Mouse (Mus musculus): ENCODE measurements around the gene Dnajc19. TPM values are rescaled to one million over a fixed set of nuclear protein-coding genes. Genes with fewer than 3 reads are reported as not detected.

The Dnajc19 gene
- 100 to 1,000 TPM; 129 to 149 TPM for total RNA-seq (2021)
- 107 and 125 TPM in 2 replicates for polyA plus RNA-seq (2012; rRNA removed)
- long read RNA-seq, transcript Dnajc19-204 (5 exons, 551 nt), result minor isoform, 5 of 155 reads
- long read RNA-seq, transcript Dnajc19-202 (6 exons, 659 nt), result major isoform, 137 of 155 reads
- long read RNA-seq, partial matches to known transcripts, result 1 of 155 reads
- long read RNA-seq, other reads (novel, unspliced or antisense), result 11 of 155 reads

- peak; percentile 95 to 97 for DNase-seq
- Histone ChIP-seq H3K27me3 (ENCODE audit: control insufficient read depth, insufficient read depth, low read length) (no peaks in the 10 kb centered on the region), H3K36me3 (ENCODE audit: control insufficient read depth, insufficient read depth, low read length) (peaks cover 3% of the 10 kb centered on the region), H3K4me3 (peak within 1 kb of the TSS; percentile 80), H3K27ac (peak within 1 kb of the TSS; percentile 80), H3K79me2 (replicated peaks; ENCODE audit: control insufficient read depth, insufficient read depth, low read length) (no peaks in the 10 kb centered on the region), H3K9ac (ENCODE audit: low read depth, low read length) (peak within 1 kb of the TSS; percentile 96), H3K4me1 (ENCODE audit: control insufficient read depth, insufficient read depth, low read length) (peaks cover 5% of the 10 kb centered on the region)
- TF ChIP-seq EP300 (IDR thresholded peaks at IDR 0.05; ENCODE audit: insufficient read depth, low read depth, low read length) (peak; percentile 64; the same call in 1 of the 2 replicates), POLR2A (IDR thresholded peaks at IDR 0.05; ENCODE audit: insufficient read depth, low read depth, low read length) (peak; percentile 84), CTCF (IDR thresholded peaks at IDR 0.05) (no peak)
- WGBS, result under 1% methylated on average over 50 of the region's 50 CpGs
- intact Hi-C loops (cut with DNase I), result loop anchor here (2.0 to 10.0 kb wide), 3 partner anchors 62 to 276 kb away; partner anchors contain the start of gene Fxr1
Observed at GRCm38 (mm10) chr3:34080900-34081662, at the start of gene Dnajc19. Gene Dnajc19, minus strand, starts transcription at chr3:34081321.

DNA sequence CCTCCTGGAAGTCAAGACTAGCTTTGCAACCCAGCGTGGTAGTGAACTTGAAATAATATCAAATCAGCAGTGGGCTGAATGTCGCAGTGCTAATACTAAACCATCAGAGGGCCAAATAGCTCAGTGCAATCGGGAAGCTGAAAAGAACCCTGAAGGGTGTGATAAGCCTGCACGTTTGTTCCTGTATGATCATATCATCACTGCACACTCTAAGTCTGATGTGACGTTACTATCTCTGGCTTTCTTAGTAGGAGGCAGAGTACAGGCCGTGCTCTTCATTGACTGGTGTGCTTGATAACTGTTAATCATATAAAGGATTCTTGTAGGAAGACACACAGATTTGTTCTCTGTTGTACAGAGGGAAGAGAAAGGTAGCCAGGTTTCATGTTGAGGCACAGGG, 48.8 kb upstream of the Dnajc19 start:
- WGBS, result 59% methylated on average over 6 of the region's 6 CpGs
- intact Hi-C loops (cut with DNase I), result no loop called here

GRCm38 (mm10) chr3:34121311-34121710, 40.2 kb upstream of the Dnajc19 start:
- H3K4me3 ChIP-seq, result no peak overlapping the region
- 86% methylated on average over 5 of the region's 5 CpGs for WGBS
- H3K79me2 ChIP-seq (replicated peaks; ENCODE audit: control insufficient read depth, insufficient read depth, low read length), result no peaks in the 10 kb centered on the region
- no peak overlapping the region for H3K9ac ChIP-seq (ENCODE audit: low read depth, low read length)
- TF ChIP-seq CTCF (IDR thresholded peaks at IDR 0.05) (no peak), POLR2A (IDR thresholded peaks at IDR 0.05; ENCODE audit: insufficient read depth, low read depth, low read length) (no peak), EP300 (IDR thresholded peaks at IDR 0.05; ENCODE audit: insufficient read depth, low read depth, low read length) (no peak)
- no peak overlapping the region for H3K27ac ChIP-seq
- intact Hi-C loops (cut with DNase I), result no loop called here
- no peaks in the 10 kb centered on the region for H3K27me3 ChIP-seq (ENCODE audit: control insufficient read depth, insufficient read depth, low read length)
- no peak for DNase-seq
- H3K36me3 ChIP-seq (ENCODE audit: control insufficient read depth, insufficient read depth, low read length), result no peaks in the 10 kb centered on the region
- no peaks in the 10 kb centered on the region for H3K4me1 ChIP-seq (ENCODE audit: control insufficient read depth, insufficient read depth, low read length)

More for the DNA sequence above, 48.8 kb upstream of the Dnajc19 start:
- H3K36me3 ChIP-seq (ENCODE audit: control insufficient read depth, insufficient read depth, low read length), result no peaks in the 10 kb centered on the region
- H3K27ac ChIP-seq, result no peak overlapping the region
- DNase-seq, result no peak
- TF ChIP-seq POLR2A (IDR thresholded peaks at IDR 0.05; ENCODE audit: insufficient read depth, low read depth, low read length) (no peak), CTCF (IDR thresholded peaks at IDR 0.05) (no peak), EP300 (IDR thresholded peaks at IDR 0.05; ENCODE audit: insufficient read depth, low read depth, low read length) (no peak)
- no peaks in the 10 kb centered on the region for H3K4me1 ChIP-seq (ENCODE audit: control insufficient read depth, insufficient read depth, low read length)
- no peaks in the 10 kb centered on the region for H3K27me3 ChIP-seq (ENCODE audit: control insufficient read depth, insufficient read depth, low read length)
- no peaks in the 10 kb centered on the region for H3K79me2 ChIP-seq (replicated peaks; ENCODE audit: control insufficient read depth, insufficient read depth, low read length)
- no peak overlapping the region for H3K9ac ChIP-seq (ENCODE audit: low read depth, low read length)
- H3K4me3 ChIP-seq, result no peak overlapping the region

GRCm38 (mm10) chr3:34120791-34121190, 39.7 kb upstream of the Dnajc19 start:
- Histone ChIP-seq H3K36me3 (ENCODE audit: control insufficient read depth, insufficient read depth, low read length) (no peaks in the 10 kb centered on the region), H3K27me3 (ENCODE audit: control insufficient read depth, insufficient read depth, low read length) (no peaks in the 10 kb centered on the region), H3K27ac (no peak overlapping the region), H3K9ac (ENCODE audit: low read depth, low read length) (no peak overlapping the region), H3K4me1 (ENCODE audit: control insufficient read depth, insufficient read depth, low read length) (no peaks in the 10 kb centered on the region), H3K79me2 (replicated peaks; ENCODE audit: control insufficient read depth, insufficient read depth, low read length) (no peaks in the 10 kb centered on the region), H3K4me3 (no peak overlapping the region)
- WGBS, result 91% methylated on average over 3 of the region's 3 CpGs
- TF ChIP-seq POLR2A (IDR thresholded peaks at IDR 0.05; ENCODE audit: insufficient read depth, low read depth, low read length) (no peak), EP300 (IDR thresholded peaks at IDR 0.05; ENCODE audit: insufficient read depth, low read depth, low read length) (no peak), CTCF (IDR thresholded peaks at IDR 0.05) (no peak)
- DNase-seq, result no peak
- intact Hi-C loops (cut with DNase I), result no loop called here

DNA sequence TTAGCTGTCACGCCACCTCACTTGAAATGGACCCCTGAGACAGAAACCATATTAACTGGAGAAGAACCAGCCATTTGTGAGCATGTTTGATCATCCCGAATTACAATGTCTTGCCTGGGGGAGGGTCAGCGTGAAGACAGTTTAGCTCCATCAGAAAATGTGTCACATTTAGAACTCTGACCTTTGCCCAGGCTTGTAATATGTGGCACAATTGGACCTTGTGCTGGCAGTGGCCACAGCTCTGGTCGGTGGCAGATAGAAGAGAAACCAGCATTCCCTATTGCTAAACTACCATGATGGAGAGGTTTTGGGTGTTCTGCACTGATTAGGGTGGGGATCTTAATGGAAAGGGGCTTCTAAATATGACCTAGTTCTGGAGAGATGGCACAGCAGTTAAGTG, 38.7 kb upstream of the Dnajc19 start:
- 81% methylated on average over 4 of the region's 4 CpGs for WGBS
- Histone ChIP-seq H3K27me3 (ENCODE audit: control insufficient read depth, insufficient read depth, low read length) (no peaks in the 10 kb centered on the region), H3K4me1 (ENCODE audit: control insufficient read depth, insufficient read depth, low read length) (no peaks in the 10 kb centered on the region), H3K4me3 (no peak overlapping the region), H3K79me2 (replicated peaks; ENCODE audit: control insufficient read depth, insufficient read depth, low read length) (no peaks in the 10 kb centered on the region), H3K27ac (no peak overlapping the region), H3K36me3 (ENCODE audit: control insufficient read depth, insufficient read depth, low read length) (no peaks in the 10 kb centered on the region), H3K9ac (ENCODE audit: low read depth, low read length) (no peak overlapping the region)
- no peak for DNase-seq
- intact Hi-C loops (cut with DNase I), result no loop called here
- TF ChIP-seq POLR2A (IDR thresholded peaks at IDR 0.05; ENCODE audit: insufficient read depth, low read depth, low read length) (no peak), CTCF (IDR thresholded peaks at IDR 0.05) (no peak), EP300 (IDR thresholded peaks at IDR 0.05; ENCODE audit: insufficient read depth, low read depth, low read length) (no peak)

GRCm38 (mm10) chr3:34115806-34116205, 34.7 kb upstream of the Dnajc19 start:
- no peaks in the 10 kb centered on the region for H3K79me2 ChIP-seq (replicated peaks; ENCODE audit: control insufficient read depth, insufficient read depth, low read length)
- no peak for DNase-seq
- TF ChIP-seq CTCF (IDR thresholded peaks at IDR 0.05) (no peak), POLR2A (IDR thresholded peaks at IDR 0.05; ENCODE audit: insufficient read depth, low read depth, low read length) (no peak), EP300 (IDR thresholded peaks at IDR 0.05; ENCODE audit: insufficient read depth, low read depth, low read length) (no peak)
- no peaks in the 10 kb centered on the region for H3K36me3 ChIP-seq (ENCODE audit: control insufficient read depth, insufficient read depth, low read length)
- H3K27me3 ChIP-seq (ENCODE audit: control insufficient read depth, insufficient read depth, low read length), result no peaks in the 10 kb centered on the region
- no peaks in the 10 kb centered on the region for H3K4me1 ChIP-seq (ENCODE audit: control insufficient read depth, insufficient read depth, low read length)
- intact Hi-C loops (cut with DNase I), result no loop called here
- 50% methylated on average over 6 of the region's 6 CpGs for WGBS
- no peak overlapping the region for H3K27ac ChIP-seq
- no peak overlapping the region for H3K4me3 ChIP-seq
- no peak overlapping the region for H3K9ac ChIP-seq (ENCODE audit: low read depth, low read length)

Measured in heart, adult 2 months (tissue).